Mouse (Mus musculus) macrophage (primary cell): ENCODE measurements around the gene Tex22. TPM values are rescaled to one million over a fixed set of nuclear protein-coding genes. Genes with fewer than 3 reads are reported as not detected.

Experiments
- H3K27ac ChIP-seq: fragments of 350-480 bp; formaldehyde crosslinking; 2 replicates; pipeline ENCODE4 v1.9.0; 2021
- H3K36me3 ChIP-seq: fragments of 350-480 bp; formaldehyde crosslinking; 2 replicates; pipeline ENCODE4 v1.9.0; 2021; ENCODE audit errors: inconsistent target
- H3K4me3 ChIP-seq: fragments of 350-480 bp; formaldehyde crosslinking; 2 replicates; pipeline ENCODE4 v1.9.0; 2021; ENCODE audit errors: inconsistent target
- H3K79me2 ChIP-seq: fragments of 350-480 bp; formaldehyde crosslinking; 2 replicates; pipeline ENCODE4 v1.9.0; 2021; ENCODE audit errors: inconsistent target
- WGBS: methylation state at CpG from one replicate; pipeline ENCODE4 v1.1.7; 2026; ENCODE audit warnings: inconsistent platforms; ENCODE audit not compliant: missing documents; 5-methylcytosine and 5-hydroxymethylcytosine counted together
- polyA plus RNA-seq: library from polyadenylated mRNA; stranded (reverse); fragments of 250-400 nt; gene quantifications from 3 replicates; pipeline ENCODE4 v1.2.4, GENCODE M21; 2018; ENCODE audit warnings: inconsistent platforms

Tex22 gene
- polyA plus RNA-seq, 1 experiment from 2014 or later: not detected

- peaks cover 78% of the 10 kb centered on the region for H3K79me2 ChIP-seq
- no peak overlapping the region for H3K27ac ChIP-seq
- H3K4me3 ChIP-seq: no peak overlapping the region
- peaks cover 38% of the 10 kb centered on the region for H3K36me3 ChIP-seq
- whole genome bisulfite sequencing: 52% methylated on average over 2 of the region's 2 CpGs
Measured at GRCm38 (mm10) chr12:113042543-113042942, 31.8 kb upstream of the Tex22 start.

GRCm38 (mm10) chr12:113044916-113045677, 29.2 kb upstream of the Tex22 start:
- WGBS: 86% methylated on average over 3 of the region's 3 CpGs
- H3K36me3 ChIP-seq: peaks cover 62% of the 10 kb centered on the region
- peaks cover 53% of the 10 kb centered on the region for H3K79me2 ChIP-seq
- H3K4me3 ChIP-seq: no peak overlapping the region
- H3K27ac ChIP-seq: no peak overlapping the region

- Histone ChIP-seq H3K36me3 (peaks cover 80% of the 10 kb centered on the region), H3K4me3 (no peak overlapping the region), H3K27ac (no peak overlapping the region), H3K79me2 (peaks cover 35% of the 10 kb centered on the region)
- WGBS: 24% methylated on average over 15 of the region's 15 CpGs
Measured at GRCm38 (mm10) chr12:113046861-113047260, 27.4 kb upstream of the Tex22 start.

GRCm38 (mm10) chr12:113048103-113048502, 26.2 kb upstream of the Tex22 start:
- no peak overlapping the region for H3K27ac ChIP-seq
- peaks cover 23% of the 10 kb centered on the region for H3K79me2 ChIP-seq
- H3K4me3 ChIP-seq: no peak overlapping the region
- WGBS: 96% methylated on average over 5 of the region's 5 CpGs
- H3K36me3 ChIP-seq: peaks cover 91% of the 10 kb centered on the region

- WGBS: 28% methylated on average over 9 of the region's 9 CpGs
- Histone ChIP-seq H3K4me3 (no peak overlapping the region), H3K36me3 (peaks cover 96% of the 10 kb centered on the region), H3K27ac (no peak overlapping the region), H3K79me2 (peaks cover 6% of the 10 kb centered on the region; the same call in 1 of the 2 replicates)
Measured at GRCm38 (mm10) chr12:113049836-113050235, 24.5 kb upstream of the Tex22 start.

GRCm38 (mm10) chr12:113050671-113051070, 23.6 kb upstream of the Tex22 start:
- Histone ChIP-seq H3K36me3 (peaks cover 98% of the 10 kb centered on the region), H3K79me2 (no peaks in the 10 kb centered on the region), H3K4me3 (no peak overlapping the region), H3K27ac (no peak overlapping the region)
- 96% methylated on average over 12 of the region's 12 CpGs for WGBS

GRCm38 (mm10) chr12:113051628-113052403, 22.5 kb upstream of the Tex22 start:
- 92% methylated on average over 9 of the region's 9 CpGs for WGBS
- Histone ChIP-seq H3K79me2 (no peaks in the 10 kb centered on the region), H3K36me3 (peaks cover 98% of the 10 kb centered on the region), H3K4me3 (no peak overlapping the region), H3K27ac (no peak overlapping the region)

- Histone ChIP-seq H3K4me3 (no peak overlapping the region), H3K79me2 (no peaks in the 10 kb centered on the region), H3K27ac (no peak overlapping the region), H3K36me3 (peaks cover 99% of the 10 kb centered on the region)
- 90% methylated on average over 8 of the region's 8 CpGs for WGBS
Measured at GRCm38 (mm10) chr12:113056089-113056488, 18.2 kb upstream of the Tex22 start.

- no peak overlapping the region for H3K4me3 ChIP-seq
- no peak overlapping the region for H3K27ac ChIP-seq
- H3K79me2 ChIP-seq: no peaks in the 10 kb centered on the region
- 73% methylated on average over 5 of the region's 5 CpGs for WGBS
- H3K36me3 ChIP-seq: peaks cover 99% of the 10 kb centered on the region
Measured at GRCm38 (mm10) chr12:113060178-113060577, 14.1 kb upstream of the Tex22 start.

- Histone ChIP-seq H3K4me3 (no peak overlapping the region), H3K79me2 (no peaks in the 10 kb centered on the region), H3K27ac (no peak overlapping the region), H3K36me3 (peaks cover 99% of the 10 kb centered on the region)
- 95% methylated on average over 9 of the region's 9 CpGs for WGBS
Measured at GRCm38 (mm10) chr12:113061606-113062005, 12.7 kb upstream of the Tex22 start.

GRCm38 (mm10) chr12:113062201-113062600, 12.1 kb upstream of the Tex22 start:
- H3K36me3 ChIP-seq: peaks cover 99% of the 10 kb centered on the region

GRCm38 (mm10) chr12:113063700-113064099, 10.6 kb upstream of the Tex22 start:
- peaks cover 99% of the 10 kb centered on the region for H3K36me3 ChIP-seq
- no peak overlapping the region for H3K27ac ChIP-seq
- WGBS: 96% methylated on average over 7 of the region's 7 CpGs
- H3K4me3 ChIP-seq: no peak overlapping the region
- H3K79me2 ChIP-seq: no peaks in the 10 kb centered on the region

More at GRCm38 (mm10) chr12:113062201-113062600, 12.1 kb upstream of the Tex22 start:
- H3K4me3 ChIP-seq: no peak overlapping the region
- no peak overlapping the region for H3K27ac ChIP-seq
- WGBS: 95% methylated on average over 9 of the region's 10 CpGs
- H3K79me2 ChIP-seq: no peaks in the 10 kb centered on the region

GRCm38 (mm10) chr12:113068002-113068401, 6.3 kb upstream of the Tex22 start:
- 42% methylated on average over 6 of the region's 7 CpGs for whole genome bisulfite sequencing
- H3K79me2 ChIP-seq: no peaks in the 10 kb centered on the region
- no peak overlapping the region for H3K27ac ChIP-seq
- no peak overlapping the region for H3K4me3 ChIP-seq
- H3K36me3 ChIP-seq: peaks cover 90% of the 10 kb centered on the region

- no peak overlapping the region for H3K27ac ChIP-seq
- peaks cover 76% of the 10 kb centered on the region for H3K36me3 ChIP-seq
- H3K79me2 ChIP-seq: no peaks in the 10 kb centered on the region
- no peak overlapping the region for H3K4me3 ChIP-seq
- WGBS: 88% methylated on average over 6 of the region's 6 CpGs
Measured at GRCm38 (mm10) chr12:113069389-113069788, 4.9 kb upstream of the Tex22 start.

GRCm38 (mm10) chr12:113071321-113071720, 3.0 kb upstream of the Tex22 start:
- Histone ChIP-seq H3K79me2 (no peaks in the 10 kb centered on the region), H3K36me3 (peaks cover 56% of the 10 kb centered on the region), H3K27ac (no peak overlapping the region), H3K4me3 (no peak overlapping the region)
- 91% methylated on average over 6 of the region's 6 CpGs for WGBS
